Mouse (Mus musculus) neural tube, embryonic 12.5 days (tissue): Measurements from ENCODE around the gene Iffo1. TPM values are rescaled to one million over a fixed set of nuclear protein-coding genes. Genes with fewer than 3 reads are reported as not detected.

Experiments used
- ATAC-seq: fragments of 200-750 bp; cut with Nextera tagmentation; 2 replicates; pipeline ENCODE4 v1.8.0; 2017; ENCODE audit warnings: low read depth, mild to moderate bottlenecking, moderate TSS enrichment, moderate library complexity; ENCODE audit not compliant: low FRiP score
- H3K27ac ChIP-seq: fragments of 300-500 bp; sonication (generic); 2 replicates; pipeline ENCODE4 v1.5.1; 2016
- H3K27me3 ChIP-seq: fragments of 300-500 bp; sonication (generic); replicated peaks from 2 replicates; pipeline ENCODE4 v1.6.1; 2016; ENCODE audit warnings: mild to moderate bottlenecking
- H3K36me3 ChIP-seq: fragments of 300-500 bp; sonication (generic); 2 replicates; pipeline ENCODE4 v1.6.1; 2016; ENCODE audit warnings: mild to moderate bottlenecking
- H3K4me1 ChIP-seq: fragments of 300-500 bp; sonication (generic); 2 replicates; pipeline ENCODE4 v1.6.1; 2016
- H3K4me2 ChIP-seq: fragments of 300-500 bp; sonication (generic); replicated peaks from 2 replicates; pipeline ENCODE4 v1.6.1; 2016; ENCODE audit warnings: mild to moderate bottlenecking
- H3K4me3 ChIP-seq: fragments of 300-500 bp; sonication (generic); 2 replicates; pipeline ENCODE4 v1.5.1; 2016
- H3K9ac ChIP-seq: fragments of 300-500 bp; sonication (generic); 2 replicates; pipeline ENCODE4 v1.6.1; 2016; ENCODE audit warnings: mild to moderate bottlenecking
- H3K9me3 ChIP-seq: fragments of 300-500 bp; sonication (generic); 2 replicates; pipeline ENCODE4 v1.6.1; 2016; ENCODE audit warnings: mild to moderate bottlenecking
- whole genome bisulfite sequencing: fragments of 180-500 bp; shearing (Covaris S2); methylation state at CpG from one replicate; pipeline ENCODE4 v1.1.7; 2016; 5-methylcytosine and 5-hydroxymethylcytosine counted together
- polyA plus RNA-seq: library from polyadenylated mRNA; unstranded; fragments of >200 nt; fragmentation: Nextera tagmentation; extraction: Ambion mirVana; gene quantifications from 2 replicates; pipeline ENCODE4 v1.2.1, GENCODE M21; 2016

The Iffo1 gene
- polyA plus RNA-seq, 1 experiment from 2014 or later = 22.6 TPM

DNA sequence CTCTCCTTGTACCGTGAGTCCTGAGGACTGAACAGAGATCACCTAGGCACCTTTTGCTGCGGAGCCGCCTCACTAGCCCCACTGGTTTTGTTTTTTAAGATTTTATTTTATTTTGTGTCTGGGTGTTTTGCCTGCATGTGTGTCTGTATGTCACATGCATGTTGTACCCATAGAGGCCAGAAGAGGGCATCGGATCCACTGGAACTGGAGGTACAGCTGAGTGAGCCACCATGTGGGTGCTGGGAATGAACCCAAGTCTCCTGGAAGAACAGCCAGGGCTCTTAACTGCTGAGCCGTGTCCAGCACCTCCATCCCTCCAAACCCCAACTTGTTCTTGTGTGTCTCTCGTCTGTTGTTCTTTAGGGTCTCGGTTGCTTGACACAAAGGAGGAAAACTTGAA lies 34.1 kb upstream of the Iffo1 start:
- H3K36me3 ChIP-seq = peaks cover 97% of the 10 kb centered on the region
- no peak overlapping the region for H3K4me3 ChIP-seq
- no peak overlapping the region for H3K4me2 ChIP-seq
- H3K9ac ChIP-seq = no peak overlapping the region
- no peak overlapping the region for H3K27ac ChIP-seq
- H3K9me3 ChIP-seq = no peaks in the 10 kb centered on the region
- no peak for ATAC-seq
- no peaks in the 10 kb centered on the region for H3K27me3 ChIP-seq
- H3K4me1 ChIP-seq = no peaks in the 10 kb centered on the region
- WGBS = 94% methylated on average over 7 of the region's 7 CpGs

DNA sequence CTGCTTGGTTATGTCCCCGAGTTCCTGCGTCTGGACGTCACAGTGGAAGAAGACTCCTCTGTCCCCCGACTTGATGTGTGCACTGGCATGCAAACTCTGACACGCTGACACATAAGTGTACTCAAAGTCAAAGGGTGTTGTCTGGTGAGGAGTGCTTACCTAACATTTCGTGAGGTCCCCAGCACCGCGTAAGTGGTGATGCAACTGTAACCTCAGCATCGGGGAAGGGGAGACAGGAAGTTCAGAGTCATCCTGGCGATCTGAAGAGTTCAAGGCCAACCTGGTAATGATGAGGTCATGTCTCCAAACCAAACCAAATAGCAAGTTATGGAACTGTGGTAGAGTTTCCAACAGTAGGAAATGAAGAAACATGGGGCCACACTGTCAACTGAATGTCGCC lies 32.5 kb upstream of the Iffo1 start:
- ATAC-seq = no peak
- Histone ChIP-seq H3K36me3 (peaks cover 96% of the 10 kb centered on the region), H3K27ac (no peak overlapping the region), H3K4me1 (no peaks in the 10 kb centered on the region), H3K9me3 (no peaks in the 10 kb centered on the region), H3K4me3 (no peak overlapping the region), H3K4me2 (no peak overlapping the region), H3K9ac (no peak overlapping the region), H3K27me3 (no peaks in the 10 kb centered on the region)
- WGBS = 96% methylated on average over 11 of the region's 11 CpGs

DNA sequence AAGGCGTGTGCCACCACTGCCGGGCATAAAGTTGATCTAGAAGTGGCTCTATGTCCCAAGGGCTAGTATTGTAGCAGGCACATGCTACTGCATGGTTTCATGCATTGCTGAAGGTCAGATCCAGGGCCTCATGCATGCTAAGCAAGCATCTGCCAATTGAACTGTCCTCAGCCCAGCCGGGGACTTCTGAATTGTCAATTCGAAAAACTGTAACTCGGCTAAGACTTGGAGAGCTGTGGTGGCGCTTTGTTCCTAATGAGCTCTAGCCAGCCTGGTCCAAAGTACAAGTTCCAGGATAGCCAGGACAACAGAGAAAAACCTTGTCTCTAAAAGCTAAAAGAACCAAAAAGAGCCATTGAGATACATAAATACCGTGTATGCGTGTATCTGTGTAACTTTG lies 25.7 kb upstream of the Iffo1 start:
- Histone ChIP-seq H3K4me1 (no peaks in the 10 kb centered on the region), H3K27me3 (no peaks in the 10 kb centered on the region), H3K4me3 (no peak overlapping the region), H3K9me3 (no peaks in the 10 kb centered on the region), H3K36me3 (peaks cover 90% of the 10 kb centered on the region), H3K27ac (no peak overlapping the region), H3K9ac (no peak overlapping the region), H3K4me2 (no peak overlapping the region)
- ATAC-seq = no peak
- 94% methylated on average over 8 of the region's 8 CpGs for WGBS

DNA sequence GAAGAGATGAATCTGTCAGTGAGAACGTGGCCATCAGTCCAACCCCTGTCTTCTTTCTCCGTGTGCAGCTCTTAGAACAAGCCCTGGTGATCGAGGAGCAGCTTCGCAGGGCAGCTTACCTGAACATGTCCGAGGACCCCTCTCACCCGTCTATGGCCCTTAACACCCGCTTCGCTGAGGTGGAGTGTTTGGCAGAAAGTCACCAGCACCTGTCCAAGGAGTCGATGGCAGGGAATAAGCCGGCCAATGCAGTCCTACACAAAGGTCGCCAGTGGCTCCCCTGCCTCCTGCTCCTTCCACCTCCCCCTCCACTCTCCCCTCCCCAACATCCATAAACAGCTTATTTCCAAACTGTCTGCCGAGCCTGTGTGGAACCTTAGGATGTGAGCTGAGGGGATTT lies 16.3 kb upstream of the Iffo1 start:
- H3K4me1 ChIP-seq = peaks cover 10% of the 10 kb centered on the region
- no peak overlapping the region; the same call in 1 of the 2 replicates for H3K27ac ChIP-seq
- no peak for ATAC-seq
- H3K9me3 ChIP-seq = no peaks in the 10 kb centered on the region
- H3K4me2 ChIP-seq = no peak overlapping the region
- no peak overlapping the region for H3K4me3 ChIP-seq
- H3K36me3 ChIP-seq = peaks cover 68% of the 10 kb centered on the region
- no peaks in the 10 kb centered on the region for H3K27me3 ChIP-seq
- no peak overlapping the region for H3K9ac ChIP-seq
- WGBS = 90% methylated on average over 12 of the region's 12 CpGs

DNA sequence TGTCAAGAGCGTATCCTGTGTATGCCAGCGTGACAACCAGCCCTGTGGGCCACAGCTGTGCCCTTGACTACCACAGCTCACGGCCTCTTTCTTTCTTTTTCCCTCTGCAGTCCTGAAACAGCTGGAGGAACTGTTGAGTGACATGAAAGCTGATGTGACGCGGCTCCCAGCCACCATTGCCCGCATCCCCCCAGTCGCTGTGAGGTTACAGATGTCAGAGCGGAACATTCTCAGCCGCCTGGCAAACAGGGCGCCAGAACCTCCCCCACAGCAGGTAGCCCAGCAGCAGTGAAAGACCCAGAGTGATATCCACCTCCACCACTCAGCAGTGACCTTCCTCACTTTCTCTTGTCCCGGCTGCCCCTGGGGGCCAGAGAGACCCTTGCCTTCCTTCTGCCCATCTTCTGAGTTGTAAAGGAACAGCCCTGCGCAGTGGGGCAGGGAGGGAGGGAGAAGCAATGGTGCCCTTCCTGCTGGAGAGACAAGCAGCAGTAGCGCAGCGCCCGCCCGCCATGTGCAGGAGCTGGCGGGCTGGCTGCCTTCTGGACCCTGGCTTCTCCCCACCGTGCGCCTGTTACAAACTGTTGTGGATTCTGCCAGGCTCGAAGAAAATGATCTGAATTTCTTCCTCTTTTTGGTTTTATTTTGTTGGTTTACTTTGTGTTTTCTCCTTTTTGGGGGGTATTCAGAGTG lies 15.2 kb upstream of the Iffo1 start:
- no peak overlapping the region for H3K27ac ChIP-seq
- H3K36me3 ChIP-seq = peaks cover 67% of the 10 kb centered on the region
- WGBS = 92% methylated on average over 20 of the region's 20 CpGs
- peaks cover 10% of the 10 kb centered on the region for H3K4me1 ChIP-seq
- 0 out of 2 replicates have a peak overlapping the region, but pooled peaks have one; percentile 8 for H3K9ac ChIP-seq
- no peak overlapping the region for H3K4me2 ChIP-seq
- no peak for ATAC-seq
- H3K9me3 ChIP-seq = no peaks in the 10 kb centered on the region
- no peak overlapping the region for H3K4me3 ChIP-seq
- no peaks in the 10 kb centered on the region for H3K27me3 ChIP-seq

DNA sequence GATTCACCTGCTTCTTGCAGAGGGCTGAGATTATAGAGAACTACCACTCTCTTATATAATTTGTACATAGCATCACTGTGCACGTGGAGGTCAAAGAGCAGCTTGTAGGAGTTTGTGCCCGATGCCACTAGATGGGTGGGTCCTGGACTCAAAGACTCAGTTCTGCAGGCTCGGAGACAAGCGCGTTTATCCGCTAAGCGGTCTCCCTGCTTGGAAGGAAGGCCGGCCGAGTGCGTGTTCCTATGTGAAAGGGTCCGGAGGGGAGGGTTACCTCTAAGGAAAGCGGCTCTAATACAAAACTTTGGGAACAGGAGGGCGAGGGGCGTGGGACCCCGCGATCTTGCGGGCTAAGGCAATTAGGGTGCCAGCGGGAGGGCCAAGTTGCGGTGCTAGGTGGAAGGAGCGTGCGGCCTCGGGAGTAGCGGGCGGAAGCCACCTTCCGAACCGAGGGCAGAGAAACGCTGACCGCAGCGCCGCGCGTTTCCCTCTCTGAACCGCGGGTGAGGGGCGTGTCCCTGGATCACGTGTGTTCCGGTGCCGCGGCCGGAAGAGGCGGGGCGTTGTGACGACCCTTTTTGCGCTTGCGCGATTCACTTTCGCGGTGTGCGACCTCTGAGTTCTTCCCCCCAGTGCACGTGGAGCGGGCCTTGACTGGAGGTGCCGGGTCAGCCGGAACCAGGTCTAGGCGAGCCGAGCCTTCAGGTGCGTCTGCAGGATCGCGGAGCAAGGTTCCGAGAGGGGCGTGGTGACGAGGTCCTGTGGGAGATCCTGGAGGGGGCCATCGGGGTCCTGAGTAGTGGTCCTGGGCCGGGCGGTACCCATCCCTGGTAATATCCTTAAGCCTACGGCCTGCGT lies 13.5 kb upstream of the Iffo1 start, which contains the start of gene Nop2:
Nop2 (plus strand) TSS at position 608 of the 855 bp plus-strand sequence.
- H3K4me1 ChIP-seq = peaks cover 10% of the 10 kb centered on the region
- H3K27me3 ChIP-seq = no peaks in the 10 kb centered on the region
- H3K9ac ChIP-seq = peak within 1 kb of the TSS; percentile 56
- H3K4me2 ChIP-seq = peak within 1 kb of the TSS; percentile 95
- no peak within 1 kb of the TSS for H3K27ac ChIP-seq
- no peaks in the 10 kb centered on the region for H3K9me3 ChIP-seq
- H3K4me3 ChIP-seq = peak within 1 kb of the TSS; percentile 87
- ATAC-seq = peak; percentile 95
- under 1% methylated on average over 66 of the region's 66 CpGs for WGBS
- peaks cover 65% of the 10 kb centered on the region for H3K36me3 ChIP-seq

DNA sequence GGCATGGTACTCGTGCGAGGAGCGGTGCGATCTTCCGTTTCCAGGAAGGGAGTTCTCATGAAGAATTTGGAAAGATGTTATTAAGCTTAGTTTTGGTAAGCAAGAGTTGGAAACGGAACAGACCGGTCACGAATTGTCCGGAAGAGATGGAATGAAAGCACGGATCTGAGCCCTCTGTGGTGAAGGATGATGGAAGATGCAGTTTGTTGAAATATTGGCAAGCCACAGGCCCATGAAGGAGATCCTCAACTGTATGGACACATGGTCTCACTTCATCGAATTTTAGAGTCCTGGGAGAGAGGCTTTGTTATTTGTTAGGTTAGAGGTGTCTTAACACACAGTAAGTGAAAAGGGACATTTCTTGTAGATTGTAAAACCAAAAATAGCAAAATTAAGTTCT lies 12.6 kb upstream of the Iffo1 start:
- H3K27me3 ChIP-seq = no peaks in the 10 kb centered on the region
- H3K9me3 ChIP-seq = no peaks in the 10 kb centered on the region
- 8% methylated on average over 11 of the region's 11 CpGs for WGBS
- H3K4me3 ChIP-seq = peak overlapping the region; percentile 87
- H3K36me3 ChIP-seq = peaks cover 64% of the 10 kb centered on the region
- peaks cover 10% of the 10 kb centered on the region for H3K4me1 ChIP-seq
- ATAC-seq = no peak
- peak overlapping the region; percentile 56 for H3K9ac ChIP-seq
- no peak overlapping the region for H3K27ac ChIP-seq
- peak overlapping the region; percentile 95 for H3K4me2 ChIP-seq

DNA sequence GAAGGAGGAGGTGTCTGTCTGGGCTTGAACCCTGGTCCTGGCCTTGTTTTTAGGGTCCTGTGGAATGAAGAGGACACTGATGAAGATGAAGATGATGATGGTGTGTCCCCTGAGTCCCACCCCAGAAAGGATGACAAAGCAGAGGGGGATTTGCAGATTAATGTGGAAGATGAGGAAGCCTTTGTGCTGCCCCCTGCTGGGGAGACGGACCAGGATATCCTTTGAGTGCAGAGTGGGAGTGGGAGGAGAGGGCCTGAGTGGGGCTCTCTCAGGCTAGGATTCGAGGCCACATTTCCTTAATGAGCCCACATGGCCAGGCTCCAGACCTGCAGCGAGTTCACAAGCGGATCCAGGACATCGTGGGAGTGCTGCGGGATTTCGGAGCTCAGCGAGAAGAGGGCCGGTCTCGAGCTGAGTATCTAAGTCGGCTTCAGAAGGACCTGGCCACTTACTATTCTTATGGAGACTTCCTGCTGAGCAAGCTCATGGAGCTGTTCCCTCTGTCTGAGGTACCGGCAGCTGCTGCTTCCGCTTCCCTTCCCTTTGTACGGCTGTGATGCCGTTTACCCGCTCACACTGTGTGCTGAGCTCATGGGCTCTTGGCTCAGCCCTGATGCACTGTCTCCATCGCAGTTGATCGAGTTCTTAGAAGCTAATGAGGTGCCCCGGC lies 7.9 kb upstream of the Iffo1 start:
- H3K36me3 ChIP-seq = peaks cover 86% of the 10 kb centered on the region
- WGBS = 87% methylated on average over 19 of the region's 19 CpGs
- no peaks in the 10 kb centered on the region for H3K27me3 ChIP-seq
- no peak overlapping the region for H3K27ac ChIP-seq
- H3K4me2 ChIP-seq = no peak overlapping the region
- no peaks in the 10 kb centered on the region for H3K9me3 ChIP-seq
- H3K4me3 ChIP-seq = no peak overlapping the region
- H3K9ac ChIP-seq = no peak overlapping the region
- ATAC-seq = no peak
- peaks cover 9% of the 10 kb centered on the region for H3K4me1 ChIP-seq

DNA sequence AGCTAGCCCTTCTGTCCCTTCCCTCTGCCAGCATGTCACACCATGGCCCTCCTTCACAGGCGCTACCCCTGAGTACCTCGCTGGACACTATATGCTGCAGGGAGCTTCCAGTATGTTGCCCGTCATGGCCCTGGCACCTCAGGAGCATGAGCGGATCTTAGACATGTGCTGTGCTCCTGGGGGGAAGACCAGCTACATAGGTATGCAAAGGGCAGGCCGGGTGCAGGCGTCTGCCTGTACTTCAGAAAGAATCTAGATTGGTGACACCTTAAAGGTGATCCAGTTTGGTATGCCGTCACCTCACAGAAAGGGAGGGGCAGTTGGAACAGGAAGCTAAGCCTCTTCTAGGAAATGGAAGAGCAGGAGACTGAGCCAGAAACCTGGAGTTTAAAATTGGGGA lies 5.3 kb upstream of the Iffo1 start:
- 93% methylated on average over 7 of the region's 7 CpGs for WGBS
- H3K9me3 ChIP-seq = no peaks in the 10 kb centered on the region
- H3K4me1 ChIP-seq = peaks cover 7% of the 10 kb centered on the region; the same call in 1 of the 2 replicates
- no peak overlapping the region for H3K27ac ChIP-seq
- no peak overlapping the region for H3K4me3 ChIP-seq
- H3K4me2 ChIP-seq = no peak overlapping the region
- no peak overlapping the region for H3K9ac ChIP-seq
- ATAC-seq = no peak
- peaks cover 85% of the 10 kb centered on the region for H3K36me3 ChIP-seq
- H3K27me3 ChIP-seq = no peaks in the 10 kb centered on the region

DNA sequence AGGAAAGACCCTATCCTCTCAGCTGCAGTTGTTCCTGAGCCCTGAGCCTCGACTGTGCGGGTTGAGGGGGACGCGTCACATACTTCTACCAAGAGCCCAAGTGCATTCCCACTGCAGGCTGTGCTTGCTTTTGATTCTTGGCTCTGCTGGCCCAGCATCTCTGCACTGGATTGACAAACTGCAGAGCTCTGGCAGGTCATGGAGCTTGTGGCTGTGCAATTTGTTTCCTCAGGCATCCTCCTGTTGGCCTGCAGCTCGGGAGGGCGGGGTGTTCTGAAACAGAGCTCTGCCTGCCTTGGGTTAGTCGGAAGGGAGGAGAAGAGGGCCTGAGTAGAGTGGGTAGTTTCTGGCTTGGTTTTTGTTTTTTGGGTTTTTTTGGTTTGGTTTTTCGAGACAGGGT lies 2.6 kb upstream of the Iffo1 start:
- H3K9ac ChIP-seq = no peak overlapping the region
- ATAC-seq = no peak
- peaks cover 61% of the 10 kb centered on the region for H3K36me3 ChIP-seq
- H3K9me3 ChIP-seq = no peaks in the 10 kb centered on the region
- no peak overlapping the region for H3K4me2 ChIP-seq
- peaks cover 31% of the 10 kb centered on the region for H3K4me1 ChIP-seq
- no peak overlapping the region for H3K4me3 ChIP-seq
- H3K27ac ChIP-seq = no peak overlapping the region
- WGBS = 93% methylated on average over 8 of the region's 8 CpGs
- H3K27me3 ChIP-seq = no peaks in the 10 kb centered on the region

DNA sequence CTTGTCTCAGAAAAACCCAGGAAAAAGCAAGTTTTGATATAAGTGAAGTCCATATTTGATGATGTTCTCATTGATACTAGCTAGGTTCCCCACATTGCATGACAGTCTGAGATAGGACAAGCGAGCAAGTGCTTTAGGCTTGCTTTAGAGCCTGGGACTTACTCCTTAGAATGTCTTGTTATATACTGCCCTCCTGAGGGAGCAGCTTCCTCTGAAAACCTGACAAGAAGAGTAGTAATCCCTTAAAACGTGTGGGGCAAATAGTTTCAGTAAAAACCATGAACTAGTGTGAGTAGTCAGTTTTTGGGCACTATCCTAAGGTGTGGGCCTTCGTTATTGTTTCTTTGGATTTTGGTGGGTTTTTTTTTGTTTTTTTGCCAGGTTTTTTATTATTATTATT lies 1.9 kb upstream of the Iffo1 start:
- H3K9ac ChIP-seq = no peak overlapping the region
- no peak overlapping the region for H3K4me2 ChIP-seq
- peaks cover 37% of the 10 kb centered on the region for H3K4me1 ChIP-seq
- H3K27me3 ChIP-seq = no peaks in the 10 kb centered on the region
- peaks cover 56% of the 10 kb centered on the region for H3K36me3 ChIP-seq
- no peak overlapping the region for H3K4me3 ChIP-seq
- no peak overlapping the region for H3K27ac ChIP-seq
- H3K9me3 ChIP-seq = no peaks in the 10 kb centered on the region
- WGBS = 82% methylated on average over 3 of the region's 3 CpGs
- ATAC-seq = no peak

DNA sequence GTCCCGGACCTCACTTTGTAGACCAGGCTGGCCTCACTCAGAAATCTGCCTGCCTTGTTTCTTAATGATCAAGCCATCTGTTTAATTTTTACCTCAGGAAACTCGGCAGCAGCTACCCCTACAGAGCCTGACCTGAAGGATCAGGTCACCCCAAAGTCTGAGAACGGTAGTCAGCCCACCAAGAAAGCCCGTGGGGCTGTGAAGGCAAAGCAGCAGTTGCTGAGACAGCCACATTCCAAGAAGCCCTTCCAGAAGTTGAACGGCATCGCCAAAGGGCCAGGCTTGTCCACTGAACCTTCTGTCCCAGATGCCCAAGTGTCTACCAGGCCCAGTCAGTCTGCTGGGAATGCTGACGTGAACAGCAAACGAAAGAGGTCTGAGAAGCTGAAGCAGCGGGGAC lies 1.1 kb upstream of the Iffo1 start:
- WGBS = 89% methylated on average over 9 of the region's 9 CpGs
- H3K9ac ChIP-seq = no peak overlapping the region
- ATAC-seq = no peak
- H3K4me3 ChIP-seq = no peak overlapping the region
- peaks cover 48% of the 10 kb centered on the region for H3K36me3 ChIP-seq
- H3K27me3 ChIP-seq = no peaks in the 10 kb centered on the region
- no peaks in the 10 kb centered on the region for H3K9me3 ChIP-seq
- peaks cover 45% of the 10 kb centered on the region for H3K4me1 ChIP-seq
- H3K27ac ChIP-seq = no peak overlapping the region
- no peak overlapping the region for H3K4me2 ChIP-seq
